Mouse (Mus musculus) layer of hippocampus, adult 8-10 months (tissue): ENCODE data around the gene Wfdc13. TPM values are rescaled to one million over a fixed set of nuclear protein-coding genes. Genes with fewer than 3 reads are reported as not detected.

Experiments
- DNase-seq, 2 experiments: peaks; one replicate each; pipeline ENCODE4 v3.0.0; 2022; ENCODE audit warnings: low spot score in 2 of 2
- total RNA-seq, 4 experiments: library from RNA; stranded (reverse); gene quantifications; 2 replicates each; pipeline ENCODE4 v1.2.4; 2022

Gene Wfdc13
- not detected for total RNA-seq

GRCm38 (mm10) chr2:164684807-164685206 lies at the start of gene Wfdc13:
Wfdc13 (plus strand) TSS chr2:164685107.
- DNase-seq = no peak

- no peak for DNase-seq
Measured at GRCm38 (mm10) chr2:164635266-164635665, 49.6 kb upstream of the Wfdc13 start.

- DNase-seq = no peak
Measured at GRCm38 (mm10) chr2:164638696-164639095, 46.2 kb upstream of the Wfdc13 start, which contains the start of gene Wfdc16. Wfdc16 (minus strand) TSS chr2:164638796.

GRCm38 (mm10) chr2:164641129-164641528 lies 43.8 kb upstream of the Wfdc13 start:
- no peak for DNase-seq

GRCm38 (mm10) chr2:164641881-164642673 lies 42.8 kb upstream of the Wfdc13 start:
- no peak for DNase-seq

GRCm38 (mm10) chr2:164655858-164656257 lies 29.0 kb upstream of the Wfdc13 start, which contains the start of gene Wfdc10:
Wfdc10 (plus strand) TSS chr2:164656046.
- no peak for DNase-seq

- DNase-seq = no peak
Measured at GRCm38 (mm10) chr2:164656483-164656882, 28.4 kb upstream of the Wfdc13 start, which contains the start of gene Wfdc9. Wfdc9 (minus strand) TSS chr2:164656583.

GRCm38 (mm10) chr2:164664851-164665250 lies 20.1 kb upstream of the Wfdc13 start:
- no peak for DNase-seq

GRCm38 (mm10) chr2:164670261-164670660 lies 14.6 kb upstream of the Wfdc13 start:
- DNase-seq = no peak

GRCm38 (mm10) chr2:164670938-164671337 lies 14.0 kb upstream of the Wfdc13 start:
- no peak for DNase-seq

- DNase-seq = no peak
Measured at GRCm38 (mm10) chr2:164673987-164674386, 10.9 kb upstream of the Wfdc13 start, which contains the start of gene Wfdc11. Wfdc11 (minus strand) TSS chr2:164674087.

GRCm38 (mm10) chr2:164676103-164676502 lies 8.8 kb upstream of the Wfdc13 start:
- DNase-seq = no peak

- no peak for DNase-seq
Measured at GRCm38 (mm10) chr2:164676916-164677685, 7.8 kb upstream of the Wfdc13 start.

GRCm38 (mm10) chr2:164678848-164679625 lies 5.9 kb upstream of the Wfdc13 start:
- DNase-seq = peak; percentile 33 to 58

GRCm38 (mm10) chr2:164679906-164680305 lies 5.0 kb upstream of the Wfdc13 start:
- no peak for DNase-seq

GRCm38 (mm10) chr2:164698201-164698600 lies 13.3 kb downstream of the Wfdc13 start, which contains the start of gene Spint4:
Spint4 (plus strand) TSS chr2:164698501.
- no peak for DNase-seq

GRCm38 (mm10) chr2:164700959-164701358 lies 16.1 kb downstream of the Wfdc13 start:
- DNase-seq = no peak

GRCm38 (mm10) chr2:164701761-164702160 lies 16.9 kb downstream of the Wfdc13 start:
- no peak for DNase-seq

- DNase-seq = no peak
Measured at GRCm38 (mm10) chr2:164704235-164704634, 19.3 kb downstream of the Wfdc13 start.

- DNase-seq = no peak
Measured at GRCm38 (mm10) chr2:164705328-164705727, 20.4 kb downstream of the Wfdc13 start.

- DNase-seq = no peak
Measured at GRCm38 (mm10) chr2:164705991-164706390, 21.1 kb downstream of the Wfdc13 start.
